Mouse (Mus musculus) A20 (cell line): Measurements from ENCODE around the gene Zranb3.

Source experiments
- DNase-seq: peaks from one replicate; pipeline ENCODE4 v3.0.0-alpha.2; 2011; ENCODE audit warnings: low read depth, low spot score

The Zranb3 gene

DNA sequence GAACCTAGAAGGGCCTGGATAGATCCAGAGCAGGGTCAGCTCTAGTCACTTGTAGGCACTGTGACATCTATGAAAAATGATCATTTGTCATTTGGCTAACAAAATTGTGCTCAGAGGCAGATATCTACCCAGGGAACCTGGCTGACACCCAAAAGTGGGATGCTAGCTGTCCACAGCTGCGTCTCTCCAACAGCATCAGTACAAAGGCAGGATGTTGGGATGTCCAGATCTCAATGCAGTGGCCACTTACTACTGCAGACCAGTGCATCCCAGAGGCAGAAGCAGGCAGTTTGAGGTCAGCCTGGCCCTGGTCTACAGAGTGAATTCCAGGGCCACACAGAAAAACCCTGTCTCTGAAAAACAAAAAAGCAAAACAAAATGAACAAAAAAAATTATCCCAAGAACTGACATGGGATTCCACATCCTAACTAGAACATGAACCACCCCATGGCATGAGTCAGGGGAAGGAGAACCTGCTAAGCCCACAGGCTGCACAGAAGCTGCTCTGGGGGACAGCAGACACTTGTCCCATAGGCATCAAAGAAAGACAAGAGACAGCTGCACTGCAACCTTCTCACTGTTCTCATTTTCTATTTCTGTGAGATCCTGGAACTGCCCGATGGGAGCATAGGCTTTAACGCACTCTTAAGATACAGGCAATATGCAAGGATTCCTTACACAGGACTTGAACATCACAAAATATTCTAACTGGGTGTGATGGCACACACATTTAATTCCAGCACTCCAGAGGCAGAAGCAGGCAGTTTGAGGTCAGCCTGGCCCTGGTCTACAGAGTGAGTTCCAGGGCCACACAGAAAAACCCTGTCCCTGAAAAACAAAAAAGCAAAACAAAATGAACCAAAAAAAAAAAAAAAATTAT, 156.9 kb downstream of the Zranb3 start:
- DNase-seq = no peak

DNA sequence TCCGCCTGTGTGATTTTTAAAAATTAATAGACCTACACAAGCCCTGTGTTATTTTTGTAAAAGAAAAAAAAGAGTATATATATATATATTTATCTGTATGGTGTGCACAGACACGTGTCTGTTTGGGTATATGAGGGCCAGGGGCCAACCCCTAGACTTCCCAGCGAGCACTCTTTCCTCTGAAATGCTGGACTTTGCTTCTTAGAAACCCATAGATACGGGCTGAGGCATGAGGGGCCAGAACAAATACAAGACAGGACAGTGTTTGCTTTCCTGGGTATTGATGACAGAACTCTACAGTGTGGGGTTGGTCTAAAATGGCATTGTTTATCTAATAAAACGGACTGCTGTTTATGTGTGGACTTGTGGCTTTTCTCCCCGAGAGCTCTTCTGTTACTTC, 159.3 kb downstream of the Zranb3 start:
- DNase-seq = no peak

DNA sequence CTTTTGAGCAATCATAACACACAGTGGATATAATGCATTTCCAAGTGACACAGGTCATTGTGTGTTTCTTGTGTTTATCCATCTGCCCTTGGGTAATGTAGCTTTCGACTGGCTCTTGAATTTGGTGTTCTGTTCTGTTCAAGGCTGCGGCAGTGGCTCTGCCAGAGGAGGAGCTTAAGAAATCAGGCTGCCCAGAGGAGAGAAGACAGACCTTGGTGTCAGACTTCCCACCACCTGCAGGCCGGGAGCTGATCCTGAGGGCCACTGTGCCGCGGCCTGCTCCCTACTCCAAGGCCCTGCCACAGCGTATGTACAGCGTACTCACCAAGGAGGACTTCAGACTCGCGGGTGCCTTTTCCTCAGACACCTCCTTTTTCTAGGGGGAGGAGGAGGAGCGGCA, 160.6 kb downstream of the Zranb3 start:
- DNase-seq = no peak

DNA sequence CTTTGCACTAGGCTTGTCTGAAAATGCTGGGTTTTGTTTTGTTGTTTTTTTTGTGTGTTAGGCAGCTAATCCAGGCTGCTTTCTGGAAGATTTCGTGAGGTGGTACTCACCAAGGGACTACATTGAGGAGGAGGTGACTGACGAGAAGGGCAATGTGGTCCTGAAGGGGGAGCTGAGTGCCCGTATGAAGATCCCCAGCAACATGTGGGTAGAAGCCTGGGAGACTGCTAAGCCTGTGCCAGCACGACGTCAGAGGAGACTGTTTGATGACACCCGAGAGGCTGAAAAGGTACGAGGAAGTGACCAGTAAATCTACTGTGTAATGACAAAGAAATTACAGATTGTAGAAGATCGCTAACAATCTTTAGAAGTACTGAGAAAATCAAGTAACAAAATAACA, 165.6 kb downstream of the Zranb3 start:
- no peak for DNase-seq

DNA sequence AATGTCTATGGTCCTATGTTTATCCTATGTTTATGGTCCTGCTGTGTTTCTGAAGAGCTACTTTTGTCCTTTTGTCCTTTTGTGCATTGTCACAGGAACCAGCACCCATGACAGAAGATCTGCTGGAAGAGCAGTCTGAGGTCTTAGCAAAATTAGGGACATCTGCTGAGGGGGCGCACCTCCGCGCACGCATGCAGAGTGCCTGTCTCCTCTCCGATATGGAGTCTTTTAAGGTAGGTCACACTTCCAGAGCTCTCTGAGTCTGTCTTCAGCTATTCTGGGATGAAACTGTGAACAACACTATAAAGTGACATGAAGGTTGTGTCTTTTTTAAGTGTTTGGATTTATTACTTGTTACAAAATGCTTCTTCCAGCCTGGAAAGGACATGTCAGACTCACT, 168.5 kb downstream of the Zranb3 start:
- DNase-seq = no peak

DNA sequence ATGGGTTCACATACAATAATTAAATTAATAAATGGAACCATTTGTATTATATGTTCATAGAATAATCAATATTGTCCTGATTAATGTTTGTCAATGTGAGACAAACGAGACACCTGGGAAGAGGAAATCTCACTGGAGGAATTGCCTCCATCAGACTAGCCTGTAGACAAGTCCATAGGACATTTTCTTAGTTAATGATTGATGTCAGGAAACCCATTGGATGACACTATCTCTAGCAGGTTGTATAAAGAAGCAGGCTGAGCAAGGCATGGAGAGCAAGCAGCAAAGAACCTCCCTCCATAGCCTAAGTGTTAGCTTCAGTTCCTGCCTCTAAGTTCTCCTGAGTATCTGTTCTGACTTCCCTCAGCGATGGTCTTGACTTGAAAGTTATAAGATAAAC, 169.4 kb downstream of the Zranb3 start:
- no peak for DNase-seq

DNA sequence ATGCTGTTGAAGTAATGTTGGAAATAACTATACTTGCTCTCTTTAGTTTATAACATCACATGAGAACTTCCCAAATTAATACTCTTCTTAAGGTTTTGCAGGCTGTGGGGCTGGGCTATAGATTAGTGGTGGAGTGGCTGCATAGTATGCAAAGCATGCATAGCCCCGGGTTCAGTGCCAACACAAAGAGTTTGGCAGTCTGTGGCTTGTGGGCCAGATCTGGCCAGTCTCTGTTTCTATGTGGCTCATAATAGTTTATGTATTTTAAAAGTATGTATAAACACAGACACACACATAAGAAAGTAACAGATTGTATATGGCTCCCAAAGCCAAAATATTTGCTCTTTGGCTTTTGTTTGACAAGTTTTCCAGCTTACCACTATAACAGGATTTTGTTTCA, 187.0 kb downstream of the Zranb3 start:
- DNase-seq = no peak

DNA sequence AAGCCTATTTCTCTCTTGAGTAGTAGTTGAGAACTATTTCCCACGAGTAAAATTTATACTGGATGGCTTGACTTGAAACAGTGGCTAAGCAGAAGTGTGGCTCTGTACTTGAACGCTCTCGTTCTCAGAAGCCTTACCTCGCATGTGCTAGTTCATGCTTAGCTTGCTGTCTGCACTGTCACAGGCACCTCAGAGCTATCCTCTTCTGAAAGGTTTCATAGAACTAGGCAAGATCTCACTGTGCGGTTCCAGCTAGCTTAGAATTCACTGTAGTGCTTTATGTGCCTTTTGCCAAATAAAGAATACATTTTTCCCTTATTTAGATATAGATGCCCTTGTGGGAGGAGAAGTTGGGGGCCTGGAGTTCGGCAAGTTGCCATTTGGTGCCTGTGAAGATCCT, 187.5 kb downstream of the Zranb3 start:
- DNase-seq = no peak

DNA sequence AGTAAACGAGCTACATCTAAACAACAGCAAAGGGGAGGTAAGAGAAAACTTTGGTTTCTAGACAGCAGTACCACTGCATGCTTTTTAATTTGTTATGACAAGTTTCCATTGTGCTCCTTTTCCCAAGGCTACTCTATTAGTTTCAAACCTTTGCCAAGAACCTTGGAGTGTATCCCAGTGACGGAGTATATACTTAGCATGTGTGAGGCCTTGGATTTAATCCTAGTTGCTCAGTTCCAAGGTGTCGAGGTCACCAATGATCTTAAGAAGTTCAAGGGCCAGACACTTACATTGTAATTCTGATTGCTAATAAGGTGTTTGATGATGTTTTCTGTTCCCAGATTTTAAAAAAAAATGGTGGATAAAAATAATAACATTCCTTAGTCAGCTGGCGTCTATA, 189.7 kb downstream of the Zranb3 start:
- no peak for DNase-seq

DNA sequence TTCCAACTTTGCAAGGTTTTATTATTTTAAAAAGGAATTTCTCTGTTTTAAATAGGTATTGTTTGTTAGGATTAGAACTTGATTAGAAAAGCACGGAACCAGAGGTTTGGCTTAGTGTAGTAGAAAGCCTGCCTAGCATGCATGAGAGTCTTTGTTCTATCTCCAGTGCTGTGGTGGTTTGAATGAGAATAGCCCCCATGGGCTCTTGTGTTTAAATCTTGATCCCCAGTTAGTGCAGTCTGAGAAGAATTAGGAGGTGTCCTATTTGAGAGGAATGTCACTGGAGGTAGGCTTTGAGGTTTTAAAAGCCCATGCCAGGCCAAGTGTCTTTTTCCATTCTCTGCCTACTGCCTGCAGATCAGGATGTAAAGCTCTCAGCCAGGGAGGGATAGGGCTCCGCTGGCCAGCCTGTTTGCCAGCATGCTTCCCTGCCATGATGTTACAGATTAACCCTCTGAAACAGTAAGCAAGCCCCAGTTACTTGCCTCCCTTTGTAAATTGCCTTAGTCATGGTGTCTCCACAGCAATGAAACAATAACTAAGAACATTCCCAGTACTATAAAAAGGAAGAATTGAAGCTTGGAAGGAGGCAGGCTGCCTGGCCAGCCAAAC, 198.0 kb downstream of the Zranb3 start:
- no peak for DNase-seq
